Mouse (Mus musculus): ENCODE measurements around the gene Ist1. TPM values are rescaled to one million over a fixed set of nuclear protein-coding genes. Genes with fewer than 3 reads are reported as not detected.

Ist1 gene
- 153 TPM in 2 replicates for polyA plus RNA-seq (2015; fragmentation: Nextera tagmentation; extraction: Ambion mirVana)

GRCm38 (mm10) chr8:109693146-109693900 lies at the start of gene Ist1:
Ist1 (minus strand) TSS chr8:109693260.
- Histone ChIP-seq H3K4me1 (peaks cover 21% of the 10 kb centered on the region), H3K27me3 (no peaks in the 10 kb centered on the region), H3K27ac (replicated peaks) (peak within 1 kb of the TSS; percentile 86), H3K36me3 (no peaks in the 10 kb centered on the region), H3K9me3 (replicated peaks) (no peaks in the 10 kb centered on the region), H3K4me3 (replicated peaks) (peak within 1 kb of the TSS; percentile 97), H3K9ac (peak within 1 kb of the TSS; percentile 96), H3K4me2 (replicated peaks) (peak within 1 kb of the TSS; percentile 83)
- under 1% methylated on average over 57 of the region's 57 CpGs for WGBS
- peak; percentile 97 for ATAC-seq (ENCODE audit: insufficient number of reproducible peaks, low FRiP score, low TSS enrichment, low read depth)

DNA sequence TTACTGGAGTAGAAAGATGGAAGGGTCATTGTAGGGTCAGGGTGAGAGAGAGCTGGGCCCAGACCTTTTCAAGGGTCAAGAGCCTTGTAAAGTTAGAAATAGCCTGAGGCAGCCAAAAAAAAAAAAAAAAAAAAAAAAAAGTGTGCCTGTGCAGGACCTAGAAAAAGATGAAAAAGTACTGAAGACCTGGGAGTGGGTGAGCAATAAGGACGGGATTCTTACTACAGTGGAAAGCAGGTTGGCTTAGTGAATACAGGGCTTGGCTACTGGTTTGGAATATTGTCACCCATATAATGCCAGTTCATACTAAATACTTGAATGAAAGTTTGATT lies 45.0 kb upstream of the Ist1 start:
- H3K9ac ChIP-seq, result no peak overlapping the region
- no peak overlapping the region for H3K27ac ChIP-seq (replicated peaks)
- no peaks in the 10 kb centered on the region for H3K9me3 ChIP-seq (replicated peaks)
- H3K4me1 ChIP-seq, result peaks cover 12% of the 10 kb centered on the region
- peak overlapping the region; percentile 73 for H3K4me2 ChIP-seq (replicated peaks)
- peak overlapping the region; percentile 98 for H3K4me3 ChIP-seq (replicated peaks)
- peaks cover 14% of the 10 kb centered on the region for H3K36me3 ChIP-seq
- 60% methylated on average over 1 of the region's 1 CpGs for WGBS
- ATAC-seq (ENCODE audit: insufficient number of reproducible peaks, low FRiP score, low TSS enrichment, low read depth), result no peak
- H3K27me3 ChIP-seq, result no peaks in the 10 kb centered on the region

DNA sequence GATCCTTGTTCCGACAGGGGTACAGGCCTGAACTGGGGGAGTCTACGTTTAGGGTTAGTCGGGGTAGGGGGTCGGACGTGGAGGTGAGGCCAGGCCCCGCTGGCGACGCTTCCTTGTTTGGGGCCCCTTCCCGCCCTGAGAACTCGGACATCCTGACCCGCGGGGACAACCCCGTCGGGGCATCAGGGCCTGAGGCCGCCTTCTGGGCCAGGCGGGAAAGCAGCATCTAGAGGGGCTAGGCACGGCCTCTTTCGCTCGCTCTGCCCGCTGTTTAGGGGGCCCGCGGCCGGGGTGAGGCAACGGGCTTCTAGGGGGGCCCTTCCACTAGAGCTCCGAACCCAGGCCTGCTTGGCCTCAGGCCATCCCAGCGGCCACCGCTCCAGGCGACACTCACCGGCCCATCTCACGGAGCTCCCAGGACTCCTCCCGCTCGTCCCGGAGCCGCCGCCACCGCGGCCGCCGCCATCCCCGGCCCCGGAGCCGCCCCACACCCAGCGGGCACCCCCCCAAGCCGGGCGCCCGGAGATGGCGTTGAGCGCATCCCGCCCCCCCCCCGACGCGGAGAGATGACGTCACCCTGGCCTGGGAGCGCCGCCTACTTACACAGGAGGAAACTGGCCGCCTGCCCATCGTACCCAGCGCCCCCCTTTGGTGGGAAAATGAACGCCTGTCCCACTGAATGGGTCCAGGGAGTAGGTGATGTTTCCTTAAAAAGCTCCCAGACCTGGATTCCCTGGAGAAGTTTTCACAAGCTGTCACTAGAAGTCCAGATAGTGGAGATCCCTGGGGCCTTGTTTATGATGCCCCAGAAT lies 44.4 kb upstream of the Ist1 start, which contains the start of gene Atxn1l:
Gene Atxn1l, minus strand, starts transcription at position 503 of the 812 bp plus-strand sequence.
- ATAC-seq (ENCODE audit: insufficient number of reproducible peaks, low FRiP score, low TSS enrichment, low read depth), result peak; percentile 82
- no peaks in the 10 kb centered on the region for H3K27me3 ChIP-seq
- under 1% methylated on average over 51 of the region's 59 CpGs for WGBS

DNA sequence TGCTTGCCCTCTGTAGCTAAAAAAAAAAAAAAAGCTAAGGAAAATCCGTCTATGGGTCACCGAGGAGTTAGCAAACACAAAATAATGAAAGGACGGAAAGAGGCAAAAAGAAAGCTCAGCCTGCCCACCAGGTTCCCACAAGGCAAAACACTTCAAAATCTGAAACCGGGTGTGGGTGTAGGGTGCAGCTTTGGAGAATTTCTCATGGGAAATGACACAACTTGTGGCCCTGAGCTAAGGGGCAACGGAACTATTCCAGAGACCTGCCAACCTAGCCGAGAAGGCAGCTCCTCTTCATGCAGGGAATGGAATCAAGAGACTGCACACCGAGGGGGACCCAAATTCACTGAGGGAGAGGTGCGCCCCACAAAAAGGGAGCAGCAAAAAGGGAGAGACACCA lies 43.8 kb upstream of the Ist1 start:
- Histone ChIP-seq H3K4me3 (replicated peaks) (peak overlapping the region; percentile 98), H3K4me2 (replicated peaks) (peak overlapping the region; percentile 73), H3K9ac (peak overlapping the region; percentile 97), H3K4me1 (peaks cover 12% of the 10 kb centered on the region), H3K27me3 (no peaks in the 10 kb centered on the region), H3K36me3 (peaks cover 26% of the 10 kb centered on the region), H3K27ac (replicated peaks) (peak overlapping the region; percentile 76; the same call in 1 of the 2 replicates), H3K9me3 (replicated peaks) (no peaks in the 10 kb centered on the region)
- WGBS, result 5% methylated on average over 8 of the region's 8 CpGs
- no peak for ATAC-seq (ENCODE audit: insufficient number of reproducible peaks, low FRiP score, low TSS enrichment, low read depth)

More for the DNA sequence above, 44.4 kb upstream of the Ist1 start, which contains the start of gene Atxn1l:
- Histone ChIP-seq H3K9me3 (replicated peaks) (no peaks in the 10 kb centered on the region), H3K36me3 (peaks cover 19% of the 10 kb centered on the region), H3K4me3 (replicated peaks) (peak within 1 kb of the TSS; percentile 98), H3K4me2 (replicated peaks) (peak within 1 kb of the TSS; percentile 73), H3K27ac (replicated peaks) (peak within 1 kb of the TSS; percentile 76), H3K4me1 (peaks cover 12% of the 10 kb centered on the region), H3K9ac (peak within 1 kb of the TSS; percentile 97)

- H3K36me3 ChIP-seq, result peaks cover 52% of the 10 kb centered on the region
- H3K9ac ChIP-seq, result no peak overlapping the region
- H3K4me2 ChIP-seq (replicated peaks), result no peak overlapping the region
- 74% methylated on average over 3 of the region's 3 CpGs for WGBS
- no peak overlapping the region for H3K27ac ChIP-seq (replicated peaks)
- no peak for ATAC-seq (ENCODE audit: insufficient number of reproducible peaks, low FRiP score, low TSS enrichment, low read depth)
- H3K4me1 ChIP-seq, result peaks cover 12% of the 10 kb centered on the region
- no peaks in the 10 kb centered on the region for H3K9me3 ChIP-seq (replicated peaks)
- no peak overlapping the region for H3K4me3 ChIP-seq (replicated peaks)
- H3K27me3 ChIP-seq, result no peaks in the 10 kb centered on the region
These were observed 41.0 kb upstream of the Ist1 start for GRCm38 (mm10) chr8:109734018-109734417.

DNA sequence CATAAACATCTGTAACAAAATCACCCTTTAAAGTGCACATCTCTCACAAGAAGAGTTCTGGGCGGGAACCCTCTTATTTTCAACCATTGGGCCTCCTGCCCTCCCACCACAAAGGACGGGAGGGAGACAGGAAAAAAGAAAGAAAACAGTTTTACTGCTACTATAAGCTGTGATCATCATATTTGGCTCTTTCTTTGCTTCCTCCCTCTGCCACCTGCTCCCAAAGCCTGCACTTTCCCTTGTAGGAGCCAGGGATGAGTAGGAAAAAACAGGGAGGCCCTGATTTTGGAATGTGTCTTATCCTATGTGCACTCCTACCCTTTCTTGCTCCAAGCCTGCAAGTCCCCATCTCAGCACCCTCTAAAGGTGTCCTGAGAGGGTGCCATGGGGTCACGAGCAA lies 38.0 kb upstream of the Ist1 start:
- Histone ChIP-seq H3K27me3 (no peaks in the 10 kb centered on the region), H3K36me3 (peaks cover 66% of the 10 kb centered on the region), H3K4me3 (replicated peaks) (no peak overlapping the region), H3K4me2 (replicated peaks) (no peak overlapping the region), H3K9ac (no peak overlapping the region), H3K4me1 (peaks cover 3% of the 10 kb centered on the region; the same call in 1 of the 2 replicates), H3K9me3 (replicated peaks) (no peaks in the 10 kb centered on the region), H3K27ac (replicated peaks) (no peak overlapping the region)
- 77% methylated on average over 3 of the region's 3 CpGs for WGBS
- no peak for ATAC-seq (ENCODE audit: insufficient number of reproducible peaks, low FRiP score, low TSS enrichment, low read depth)

DNA sequence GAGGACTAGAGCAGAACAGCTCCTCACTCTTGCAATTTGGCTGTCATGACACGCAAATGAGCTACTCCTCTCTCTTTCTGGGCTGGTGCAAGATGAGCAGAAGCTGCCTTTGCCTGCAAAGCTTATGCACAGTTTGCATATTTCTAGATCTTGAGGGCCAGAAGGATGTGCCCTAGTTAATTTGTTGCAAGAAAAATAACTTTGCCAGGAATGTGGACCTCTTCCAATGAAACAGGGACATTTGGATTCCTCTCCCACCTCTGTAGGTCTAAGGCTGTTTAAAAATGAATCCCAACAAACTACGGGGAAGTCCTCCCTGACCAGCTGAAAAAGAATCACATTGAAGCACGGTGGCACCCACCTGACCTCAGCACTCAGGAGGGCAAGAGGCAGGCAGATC lies 32.0 kb upstream of the Ist1 start:
- Histone ChIP-seq H3K4me3 (replicated peaks) (no peak overlapping the region), H3K9ac (no peak overlapping the region), H3K27ac (replicated peaks) (no peak overlapping the region), H3K36me3 (peaks cover 81% of the 10 kb centered on the region), H3K27me3 (no peaks in the 10 kb centered on the region), H3K4me1 (no peaks in the 10 kb centered on the region), H3K9me3 (replicated peaks) (no peaks in the 10 kb centered on the region), H3K4me2 (replicated peaks) (no peak overlapping the region)
- WGBS, result 87% methylated on average over 3 of the region's 3 CpGs
- no peak for ATAC-seq (ENCODE audit: insufficient number of reproducible peaks, low FRiP score, low TSS enrichment, low read depth)

DNA sequence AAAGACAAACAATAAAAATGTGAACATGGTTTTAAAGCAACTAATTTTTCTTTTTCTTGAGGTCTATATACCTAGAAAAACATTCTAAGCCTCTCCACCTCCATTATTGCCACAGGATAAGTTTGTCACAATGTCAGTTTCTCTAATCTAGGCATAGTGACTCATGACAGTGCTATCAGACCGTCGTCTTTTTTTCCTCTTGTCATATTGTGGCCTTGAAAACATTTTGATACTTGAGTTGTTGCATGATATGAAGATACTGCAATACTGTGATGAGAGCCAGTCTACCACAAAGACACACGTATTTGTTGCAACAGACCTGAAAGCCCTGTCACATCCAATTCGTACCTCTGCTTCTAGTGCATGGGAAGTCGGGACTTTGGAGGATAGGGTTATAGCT lies 21.9 kb upstream of the Ist1 start:
- Histone ChIP-seq H3K4me3 (replicated peaks) (no peak overlapping the region), H3K9ac (no peak overlapping the region), H3K9me3 (replicated peaks) (no peaks in the 10 kb centered on the region), H3K4me1 (no peaks in the 10 kb centered on the region), H3K27ac (replicated peaks) (no peak overlapping the region), H3K36me3 (peaks cover 87% of the 10 kb centered on the region), H3K4me2 (replicated peaks) (no peak overlapping the region), H3K27me3 (no peaks in the 10 kb centered on the region)
- no peak for ATAC-seq (ENCODE audit: insufficient number of reproducible peaks, low FRiP score, low TSS enrichment, low read depth)
- 92% methylated on average over 5 of the region's 5 CpGs for WGBS

- H3K27me3 ChIP-seq, result no peaks in the 10 kb centered on the region
- no peaks in the 10 kb centered on the region for H3K4me1 ChIP-seq
- no peak overlapping the region for H3K4me2 ChIP-seq (replicated peaks)
- H3K9me3 ChIP-seq (replicated peaks), result no peaks in the 10 kb centered on the region
- WGBS, result 100% methylated on average over 1 of the region's 1 CpGs
- peaks cover 79% of the 10 kb centered on the region for H3K36me3 ChIP-seq
- no peak; the same call in 1 of the 2 replicates for ATAC-seq (ENCODE audit: insufficient number of reproducible peaks, low FRiP score, low TSS enrichment, low read depth)
- H3K9ac ChIP-seq, result no peak overlapping the region
- H3K4me3 ChIP-seq (replicated peaks), result no peak overlapping the region
- no peak overlapping the region for H3K27ac ChIP-seq (replicated peaks)
These were observed 19.5 kb upstream of the Ist1 start for GRCm38 (mm10) chr8:109712521-109712920.

- Histone ChIP-seq H3K4me2 (replicated peaks) (no peak overlapping the region), H3K27ac (replicated peaks) (no peak overlapping the region), H3K9ac (no peak overlapping the region), H3K9me3 (replicated peaks) (no peaks in the 10 kb centered on the region), H3K27me3 (no peaks in the 10 kb centered on the region), H3K4me1 (peaks cover 19% of the 10 kb centered on the region), H3K4me3 (replicated peaks) (no peak overlapping the region), H3K36me3 (peaks cover 44% of the 10 kb centered on the region)
- WGBS, result 92% methylated on average over 4 of the region's 4 CpGs
- ATAC-seq (ENCODE audit: insufficient number of reproducible peaks, low FRiP score, low TSS enrichment, low read depth), result no peak
These were observed 14.9 kb upstream of the Ist1 start for GRCm38 (mm10) chr8:109707921-109708320.

DNA sequence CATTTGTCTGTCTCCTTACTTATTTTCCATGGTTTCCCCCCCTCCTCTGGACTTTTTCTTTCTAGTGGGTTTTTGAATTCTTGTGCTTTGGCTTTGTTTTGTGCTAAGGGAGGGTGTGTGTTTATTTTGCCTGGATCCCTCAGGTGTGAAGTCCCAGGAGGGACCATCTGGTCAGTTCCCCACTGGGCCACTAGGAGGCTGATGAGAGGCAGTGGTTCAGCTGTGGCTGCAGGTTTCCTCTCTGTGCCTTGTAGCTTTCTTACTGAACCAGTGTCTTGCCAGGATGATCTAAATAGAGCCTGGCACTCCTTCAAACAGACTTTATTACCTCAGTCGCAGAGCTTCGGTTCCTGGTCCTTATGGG lies 13.8 kb upstream of the Ist1 start:
- WGBS, result 14% methylated on average over 2 of the region's 2 CpGs
- peak overlapping the region; percentile 90 for H3K4me3 ChIP-seq (replicated peaks)
- H3K27me3 ChIP-seq, result 0 out of 2 replicates have a peak, but pooled peaks cover 3% of the 10 kb centered on the region

More for the DNA sequence above, 13.8 kb upstream of the Ist1 start:
- ATAC-seq (ENCODE audit: insufficient number of reproducible peaks, low FRiP score, low TSS enrichment, low read depth), result no peak
- Histone ChIP-seq H3K36me3 (peaks cover 34% of the 10 kb centered on the region), H3K9ac (peak overlapping the region; percentile 97; the same call in 1 of the 2 replicates), H3K9me3 (replicated peaks) (no peaks in the 10 kb centered on the region), H3K4me1 (peaks cover 19% of the 10 kb centered on the region), H3K4me2 (replicated peaks) (peak overlapping the region; percentile 82), H3K27ac (replicated peaks) (no peak overlapping the region)

All from embryonic facial prominence, embryonic 15.5 days (tissue).